Mouse (Mus musculus) cerebellum, adult 2 months (tissue): ENCODE results near the gene Nsd2. TPM values are rescaled to one million over a fixed set of nuclear protein-coding genes. Genes with fewer than 3 reads are reported as not detected.

Source experiments
- DNase-seq, 2 experiments: peaks; one replicate each; pipeline ENCODE4 v3.0.0; 2021
- H3K27ac ChIP-seq: fragments of 200-500 bp; 2 replicates; pipeline ENCODE4 v1.5.1; 2012; ENCODE audit warnings: low read length, control low read depth, inconsistent platforms; ENCODE audit not compliant: insufficient read depth
- H3K27me3 ChIP-seq: fragments of 200-500 bp; 2 replicates; pipeline ENCODE4 v1.6.1; 2012; ENCODE audit warnings: inconsistent platforms, mild to moderate bottlenecking, low read length, moderate library complexity; ENCODE audit not compliant: control insufficient read depth, insufficient read depth
- H3K4me1 ChIP-seq: fragments of 200-500 bp; 2 replicates; pipeline ENCODE4 v1.6.1; 2011; ENCODE audit warnings: low read length; ENCODE audit not compliant: control insufficient read depth, insufficient read depth
- H3K4me3 ChIP-seq: fragments of 200-500 bp; replicated peaks from 2 replicates; pipeline ENCODE3; 2011; ENCODE audit warnings: mild to moderate bottlenecking, low read depth, low read length, control low read depth; ENCODE audit not compliant: insufficient read depth
- CTCF ChIP-seq: fragments of 200-500 bp; IDR thresholded peaks from 2 replicates; pipeline ENCODE4 v1.5.1; 2011; ENCODE audit warnings: low read depth, mild to moderate bottlenecking, control low read depth, low read length, moderate library complexity, borderline replicate concordance; ENCODE audit not compliant: insufficient read depth
- POLR2A ChIP-seq: fragments of 200-500 bp; IDR thresholded peaks from 2 replicates; pipeline ENCODE4 v1.6.1; 2011; ENCODE audit warnings: low read length, control low read depth, borderline replicate concordance; ENCODE audit not compliant: insufficient read depth
- WGBS: fragments of 180-500 bp; shearing (Covaris S2); methylation state at CpG from one replicate; pipeline ENCODE4 v1.1.7; 2018; 5-methylcytosine and 5-hydroxymethylcytosine counted together
- polyA plus RNA-seq: library from polyadenylated mRNA; depleted of rRNA; stranded (reverse); fragments of >200 nt; gene quantifications from 2 replicates; pipeline ENCODE4 v1.2.3, GENCODE M21; 2012

The Nsd2 gene
- polyA plus RNA-seq, 1 experiment = 43.3 TPM

GRCm38 (mm10) chr5:33875472-33875871 lies 54.9 kb downstream of the Nsd2 start:
- H3K27ac ChIP-seq = no peak overlapping the region
- no peak for DNase-seq
- H3K4me1 ChIP-seq = no peaks in the 10 kb centered on the region
- no peaks in the 10 kb centered on the region; the same call in none of the 2 replicates for H3K27me3 ChIP-seq
- TF ChIP-seq POLR2A (no peak), CTCF (no peak)
- WGBS = 94% methylated on average over 1 of the region's 1 CpGs
- no peak overlapping the region for H3K4me3 ChIP-seq

GRCm38 (mm10) chr5:33881118-33881517 lies 60.6 kb downstream of the Nsd2 start:
- WGBS = 91% methylated on average over 4 of the region's 4 CpGs
- H3K4me1 ChIP-seq = no peaks in the 10 kb centered on the region
- no peaks in the 10 kb centered on the region; the same call in none of the 2 replicates for H3K27me3 ChIP-seq
- DNase-seq = no peak
- TF ChIP-seq CTCF (no peak), POLR2A (no peak)
- H3K27ac ChIP-seq = no peak overlapping the region
- no peak overlapping the region for H3K4me3 ChIP-seq

DNA sequence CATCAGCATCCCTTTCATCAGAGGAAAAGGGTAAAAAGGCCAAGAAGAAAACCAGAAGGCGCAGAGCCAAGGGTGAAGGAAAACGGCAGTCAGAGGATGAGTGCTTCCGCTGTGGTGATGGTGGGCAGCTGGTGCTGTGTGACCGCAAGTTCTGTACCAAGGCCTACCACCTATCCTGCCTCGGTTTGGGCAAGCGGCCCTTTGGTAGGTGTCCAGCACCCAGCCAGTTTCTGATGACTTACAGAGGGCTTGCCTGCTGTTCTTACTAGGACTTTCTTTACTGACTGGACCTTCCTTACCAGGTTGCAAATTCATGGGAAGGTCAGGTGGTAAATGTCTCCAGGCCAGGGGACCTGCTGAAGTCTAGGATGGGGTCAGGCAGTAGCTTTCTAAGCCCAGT lies 72.9 kb downstream of the Nsd2 start:
- 71% methylated on average over 6 of the region's 6 CpGs for WGBS
- no peak overlapping the region for H3K27ac ChIP-seq
- no peak overlapping the region for H3K4me3 ChIP-seq
- H3K4me1 ChIP-seq = no peaks in the 10 kb centered on the region
- DNase-seq = peak in 1 of 2 experiments; percentile 22
- no peak for TF ChIP-seq POLR2A
- TF ChIP-seq CTCF = no peak
- H3K27me3 ChIP-seq = no peaks in the 10 kb centered on the region

DNA sequence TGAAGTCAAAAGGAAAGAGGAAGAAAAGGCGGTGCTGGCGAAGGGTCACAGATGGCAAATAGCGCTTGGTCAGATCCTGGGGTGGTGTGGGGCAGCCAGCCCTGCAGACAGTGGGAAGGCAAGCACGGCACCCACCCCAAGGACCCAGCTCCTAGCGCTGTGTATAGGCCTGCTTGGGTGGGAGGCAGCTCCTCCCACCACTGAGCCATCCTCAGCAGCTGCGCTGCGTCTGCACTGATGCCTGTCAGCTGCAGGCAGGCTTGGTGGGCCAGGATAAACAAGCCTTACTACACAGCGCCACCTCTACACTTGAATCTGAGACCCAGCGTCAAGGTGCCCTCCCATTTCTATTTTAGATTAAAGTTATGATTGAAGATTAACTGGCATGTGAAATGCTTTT lies 74.6 kb downstream of the Nsd2 start:
- TF ChIP-seq CTCF (no peak), POLR2A (no peak)
- H3K4me3 ChIP-seq = no peak overlapping the region
- H3K4me1 ChIP-seq = peaks cover 6% of the 10 kb centered on the region; the same call in 1 of the 2 replicates
- H3K27me3 ChIP-seq = no peaks in the 10 kb centered on the region
- WGBS = 74% methylated on average over 9 of the region's 9 CpGs
- H3K27ac ChIP-seq = no peak overlapping the region
- DNase-seq = no peak

DNA sequence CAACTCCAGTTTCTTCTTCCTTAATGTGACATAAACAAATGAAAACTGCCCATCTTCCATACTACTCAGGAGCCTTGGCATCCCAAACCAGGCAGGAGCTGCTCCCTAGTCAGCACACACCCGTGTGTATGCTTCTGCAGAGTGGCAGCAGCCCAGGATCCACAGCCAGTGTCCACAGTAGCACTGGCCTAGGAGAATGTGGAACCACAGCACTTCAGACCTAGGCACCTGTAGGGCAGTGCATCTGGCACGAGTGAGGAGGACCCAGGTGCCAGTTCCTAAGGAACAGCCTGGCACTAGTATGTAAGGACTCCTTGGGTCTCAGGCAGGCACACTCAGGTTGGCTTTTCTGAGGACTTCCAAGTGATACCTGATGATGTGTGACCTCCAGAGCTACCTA lies 76.6 kb downstream of the Nsd2 start:
- 54% methylated on average over 2 of the region's 2 CpGs for WGBS
- peaks cover 6% of the 10 kb centered on the region; the same call in 1 of the 2 replicates for H3K4me1 ChIP-seq
- no peak for DNase-seq
- no peak overlapping the region for H3K4me3 ChIP-seq
- no peaks in the 10 kb centered on the region for H3K27me3 ChIP-seq
- TF ChIP-seq CTCF (no peak), POLR2A (no peak)
- H3K27ac ChIP-seq = no peak overlapping the region

DNA sequence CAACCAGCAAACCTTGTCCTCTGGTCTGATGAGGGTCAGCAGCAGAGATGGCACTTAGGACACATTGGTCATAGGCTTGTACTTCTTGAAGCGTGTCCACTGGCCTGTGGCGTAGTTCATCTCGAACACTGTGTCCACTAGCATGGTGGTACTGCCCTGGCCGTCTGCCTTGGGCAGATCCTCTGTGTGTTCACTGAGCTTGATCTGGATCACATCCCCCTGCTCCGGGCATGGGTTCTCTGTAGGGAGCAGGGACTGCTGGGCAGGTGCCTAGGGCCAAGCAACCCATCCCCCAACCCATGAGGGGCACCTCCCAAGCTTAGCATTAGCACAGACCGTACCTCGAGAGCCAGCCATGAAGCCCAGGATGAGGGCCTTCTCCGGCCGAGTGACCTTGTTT lies 78.1 kb downstream of the Nsd2 start:
- TF ChIP-seq CTCF = no peak
- TF ChIP-seq POLR2A = no peak
- Histone ChIP-seq H3K4me1 (peaks cover 6% of the 10 kb centered on the region; the same call in 1 of the 2 replicates), H3K27me3 (no peaks in the 10 kb centered on the region), H3K27ac (no peak overlapping the region), H3K4me3 (no peak overlapping the region)
- 37% methylated on average over 9 of the region's 9 CpGs for WGBS
- peak in 1 of 2 experiments; percentile 18 for DNase-seq

DNA sequence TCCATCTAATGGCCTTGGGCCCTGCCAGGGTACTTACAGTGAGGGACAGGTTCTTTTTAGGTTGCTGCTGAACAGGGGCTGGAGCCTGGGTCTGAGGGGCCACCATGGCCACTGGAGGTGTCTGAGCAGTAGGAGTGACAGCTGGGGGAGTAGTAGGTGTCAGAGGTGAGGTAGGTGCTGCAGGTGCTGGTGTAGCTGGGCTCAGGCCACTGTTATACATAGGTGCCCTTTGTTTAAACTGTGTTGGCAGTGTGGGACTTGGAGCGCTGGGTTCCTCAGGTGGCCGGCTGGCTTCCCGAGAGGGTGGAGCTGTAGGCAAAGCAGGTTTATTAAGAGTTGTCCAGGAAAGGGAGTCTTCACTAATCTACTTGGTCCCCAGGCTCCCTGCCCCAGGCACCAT lies 78.7 kb downstream of the Nsd2 start:
- Histone ChIP-seq H3K4me3 (no peak overlapping the region), H3K4me1 (peaks cover 6% of the 10 kb centered on the region; the same call in 1 of the 2 replicates), H3K27me3 (no peaks in the 10 kb centered on the region), H3K27ac (no peak overlapping the region)
- no peak for DNase-seq
- WGBS = 62% methylated on average over 3 of the region's 3 CpGs
- TF ChIP-seq CTCF = no peak
- TF ChIP-seq POLR2A = no peak

DNA sequence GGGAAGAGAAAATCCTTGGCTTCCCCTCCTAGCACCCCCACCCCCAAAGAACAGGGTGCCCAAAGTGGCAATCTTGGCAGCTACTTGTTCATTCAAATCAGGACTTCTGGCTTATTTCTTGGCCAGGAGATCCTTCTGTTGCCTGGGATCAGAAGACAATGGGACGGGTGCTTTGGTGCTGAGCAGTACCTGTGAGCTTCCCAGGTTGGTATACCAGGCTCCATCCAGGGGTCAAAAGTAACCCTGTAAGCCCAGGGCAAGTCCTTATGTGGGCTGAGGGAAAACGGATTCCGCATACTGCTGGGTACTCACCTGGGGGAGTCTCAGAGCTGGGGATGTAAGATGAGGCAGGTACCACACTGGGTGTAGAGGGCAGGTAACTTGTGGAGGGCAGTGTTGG lies 79.6 kb downstream of the Nsd2 start:
- H3K4me1 ChIP-seq = peaks cover 6% of the 10 kb centered on the region; the same call in 1 of the 2 replicates
- H3K27me3 ChIP-seq = no peaks in the 10 kb centered on the region
- no peak overlapping the region for H3K27ac ChIP-seq
- no peak for DNase-seq
- TF ChIP-seq POLR2A = no peak
- TF ChIP-seq CTCF = no peak
- 82% methylated on average over 3 of the region's 3 CpGs for WGBS
- no peak overlapping the region for H3K4me3 ChIP-seq
